Mouse (Mus musculus) cerebellum, postnatal 10 days (tissue): ENCODE measurements around the gene Nup210l.

ENCODE experiments used
- DNase-seq, 2 experiments: peaks; one replicate each; pipeline ENCODE4 v3.0.0; 2021; ENCODE audit warnings: mixed read lengths in 2 of 2

The Nup210l gene

DNA sequence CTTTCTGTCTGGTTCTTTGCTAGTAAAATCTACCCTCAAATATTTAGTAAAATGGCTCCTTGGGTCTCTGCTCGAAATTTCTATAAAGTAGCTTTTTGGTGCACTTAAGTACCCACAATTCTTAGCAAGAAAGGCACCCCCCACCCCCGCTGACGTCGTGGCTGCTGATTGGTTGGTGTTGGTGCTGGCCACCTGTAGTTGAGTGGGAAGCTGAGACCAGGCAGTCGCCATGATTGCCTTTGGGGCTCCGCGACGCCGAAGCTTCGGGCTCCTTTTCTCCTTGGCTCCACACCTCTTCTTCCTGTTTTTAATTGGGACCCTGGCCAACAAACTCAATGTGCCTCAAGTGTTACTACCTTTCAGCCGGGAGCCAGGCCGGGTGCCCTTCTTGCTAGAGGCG is at the start of gene Nup210l:
Gene Nup210l (plus strand): TSS at position 195 of the 400 bp plus-strand sequence.
- DNase-seq: no peak

DNA sequence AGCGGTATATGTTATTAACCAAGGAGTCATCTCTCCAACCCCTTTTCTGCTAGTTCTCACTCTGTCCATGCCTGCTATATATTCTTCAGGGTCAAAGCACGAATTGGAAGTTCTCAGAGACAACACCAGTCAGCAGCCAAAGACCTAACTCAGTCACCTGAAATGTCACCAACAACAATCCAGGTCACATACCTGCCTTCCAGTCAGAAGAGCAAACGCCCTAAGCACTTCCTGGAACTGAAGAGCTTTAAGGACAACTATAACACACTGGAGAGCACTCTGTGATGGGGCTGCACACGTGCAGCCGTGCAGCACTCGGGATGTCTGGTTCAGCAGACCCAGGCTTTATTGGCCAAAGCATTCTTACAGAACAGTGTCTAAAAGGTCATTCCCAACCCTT is 42.4 kb upstream of the Nup210l start:
- DNase-seq: no peak

DNA sequence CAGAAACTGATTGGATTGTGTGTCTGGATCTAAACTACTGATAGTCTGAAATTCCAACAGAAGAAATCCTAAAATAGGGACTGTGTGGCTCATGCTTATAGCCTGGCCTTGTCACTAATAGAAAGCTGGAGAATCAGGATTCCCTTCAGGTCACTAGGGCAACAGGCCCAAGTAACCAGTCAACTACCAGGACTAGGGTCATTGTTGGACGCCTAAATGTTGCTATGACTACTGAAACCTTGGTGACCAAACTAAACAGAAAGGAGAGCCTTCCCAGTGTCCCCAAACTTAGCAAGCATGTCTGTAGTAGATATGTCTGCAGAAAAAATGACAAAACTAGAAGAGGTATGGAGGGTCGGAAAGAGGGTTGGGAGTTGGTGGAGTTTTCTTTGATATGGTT is 41.4 kb upstream of the Nup210l start:
- no peak for DNase-seq

DNA sequence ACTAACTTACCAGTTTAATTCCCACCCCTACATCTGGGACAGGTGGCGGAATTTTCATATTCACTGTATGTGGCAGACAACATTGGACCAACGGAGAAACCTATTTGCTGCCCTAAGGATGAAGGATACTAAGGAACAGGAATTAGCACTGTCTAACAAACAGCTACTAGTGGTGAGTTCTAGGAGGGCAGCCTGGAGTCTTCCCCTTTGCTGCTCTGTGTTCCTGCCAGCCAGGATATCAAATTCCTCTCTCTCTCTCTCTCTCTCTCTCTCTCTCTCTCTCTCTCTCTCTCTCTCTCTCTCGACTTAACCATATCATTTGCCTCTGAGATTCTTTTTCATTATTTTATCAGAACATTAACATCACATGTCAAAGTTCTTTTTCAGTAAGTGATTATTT is 39.5 kb upstream of the Nup210l start:
- DNase-seq: no peak

DNA sequence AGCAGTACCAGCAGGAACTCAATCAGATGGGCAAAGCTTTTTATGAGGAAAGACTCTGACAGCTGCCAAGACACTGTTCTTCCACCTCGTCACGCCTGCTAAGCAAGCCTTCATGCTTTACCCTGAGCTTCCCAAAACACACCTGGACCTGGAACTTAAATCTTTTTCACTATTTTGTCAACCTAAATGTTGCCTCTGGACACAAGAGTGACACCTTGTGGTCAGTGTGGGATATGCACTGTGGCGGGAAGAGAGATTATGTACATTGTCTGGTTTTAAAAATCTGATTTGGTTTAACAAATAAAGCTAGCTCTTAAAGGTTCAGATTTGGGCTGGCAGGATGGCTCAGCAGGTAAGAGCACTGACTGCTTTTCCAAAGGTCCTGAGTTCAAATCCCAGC is 38.4 kb upstream of the Nup210l start:
- peak; percentile 61 to 71 for DNase-seq

DNA sequence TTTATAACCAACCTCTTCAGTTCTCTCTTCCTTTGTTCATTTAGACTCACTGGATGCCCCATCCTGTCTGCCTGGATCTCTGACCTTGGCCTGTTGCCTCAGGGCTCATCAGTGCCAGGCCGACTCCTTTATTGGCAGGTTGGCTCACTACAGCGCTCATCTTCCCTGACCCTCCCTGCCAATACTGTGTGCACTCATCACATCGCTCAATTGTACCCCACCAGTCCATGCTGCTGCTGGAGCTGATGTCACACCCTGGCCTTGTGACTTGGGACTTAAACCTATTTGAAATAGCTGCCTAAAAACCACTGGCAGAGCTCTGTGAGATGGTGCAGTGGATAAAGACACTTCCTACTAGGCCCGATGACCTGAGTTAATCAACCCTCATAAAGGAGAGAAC is 36.1 kb upstream of the Nup210l start:
- DNase-seq: peak; percentile 23 to 25

DNA sequence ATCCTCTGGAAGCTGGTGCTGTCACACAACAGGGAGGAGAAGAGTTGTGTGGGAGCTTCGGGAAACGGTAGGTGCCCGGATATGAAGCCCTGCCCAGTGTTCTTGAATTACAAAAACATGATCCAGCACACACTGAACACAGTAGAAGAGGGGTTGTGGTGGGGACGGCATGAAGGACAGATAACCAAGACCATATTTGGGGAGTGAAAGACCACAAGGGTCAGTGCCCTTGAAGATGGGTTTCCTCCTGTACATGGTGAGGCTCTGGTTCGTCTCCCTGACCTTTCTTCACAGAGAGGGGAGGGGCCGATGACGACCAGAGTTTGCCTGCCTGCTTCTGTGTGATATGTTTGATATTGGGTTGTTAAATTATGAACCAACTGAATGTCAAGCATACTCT is 34.2 kb upstream of the Nup210l start:
- DNase-seq: no peak

DNA sequence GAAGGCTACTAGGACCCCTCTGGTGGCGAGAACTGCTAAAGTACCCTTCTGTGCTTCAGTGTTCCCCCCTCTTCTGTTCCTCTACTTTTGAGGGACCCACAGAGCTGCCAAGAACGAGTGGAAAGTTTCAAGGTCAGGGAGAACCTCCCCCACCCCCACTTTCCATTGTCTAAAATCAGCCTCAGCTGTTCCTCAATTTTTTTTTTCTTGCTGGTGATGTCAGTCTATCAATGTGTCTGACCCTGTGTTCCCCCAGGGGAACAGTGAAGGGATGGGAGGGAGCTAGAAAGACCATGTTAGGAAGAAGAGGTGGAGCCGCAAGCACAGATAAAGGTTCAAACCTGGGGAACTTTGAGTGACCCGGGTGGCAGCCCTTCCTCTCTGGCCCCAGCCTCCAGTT is 31.6 kb upstream of the Nup210l start, which contains the start of gene Tpm3:
Gene Tpm3 (plus strand): TSS at position 356 of the 400 bp plus-strand sequence.
- DNase-seq: no peak

DNA sequence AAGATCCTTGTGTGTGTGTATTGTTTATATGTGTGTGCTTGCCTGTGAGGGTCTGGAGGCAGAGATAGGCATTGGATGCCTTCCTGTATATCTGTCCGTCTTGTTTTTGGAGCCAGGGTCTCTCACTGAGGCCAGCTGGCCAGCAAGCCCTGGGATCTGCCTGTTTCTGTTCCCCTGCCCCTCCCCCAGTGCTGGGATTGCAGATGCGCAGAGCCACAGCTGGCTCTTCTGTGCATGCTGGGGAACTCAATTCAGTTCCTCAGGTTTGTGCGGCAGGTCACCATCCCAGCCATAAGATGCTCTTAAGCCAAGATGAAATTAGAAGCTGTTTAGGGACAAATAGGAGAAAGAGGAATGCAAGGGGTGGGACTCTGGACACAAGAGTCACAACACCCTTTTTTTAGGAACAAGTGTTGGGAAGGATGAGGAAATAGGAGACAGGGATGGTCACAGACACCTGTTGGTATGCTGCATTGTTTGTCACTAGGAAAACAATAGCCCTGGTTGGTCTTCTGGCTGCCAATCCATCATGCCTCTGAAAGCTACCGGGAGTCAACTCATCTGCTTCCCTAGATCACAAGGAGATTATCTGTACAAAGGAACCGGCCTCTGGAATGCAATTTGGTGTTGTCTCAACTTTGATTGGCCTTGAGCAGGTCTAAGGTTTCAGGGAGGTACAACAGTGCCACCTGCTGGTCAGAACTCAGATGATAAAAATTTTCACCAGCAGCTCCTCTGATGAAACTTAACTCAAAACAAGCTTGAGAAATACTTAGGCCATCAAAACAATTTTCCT is 26.8 kb upstream of the Nup210l start:
- DNase-seq: peak; percentile 86 to 89

DNA sequence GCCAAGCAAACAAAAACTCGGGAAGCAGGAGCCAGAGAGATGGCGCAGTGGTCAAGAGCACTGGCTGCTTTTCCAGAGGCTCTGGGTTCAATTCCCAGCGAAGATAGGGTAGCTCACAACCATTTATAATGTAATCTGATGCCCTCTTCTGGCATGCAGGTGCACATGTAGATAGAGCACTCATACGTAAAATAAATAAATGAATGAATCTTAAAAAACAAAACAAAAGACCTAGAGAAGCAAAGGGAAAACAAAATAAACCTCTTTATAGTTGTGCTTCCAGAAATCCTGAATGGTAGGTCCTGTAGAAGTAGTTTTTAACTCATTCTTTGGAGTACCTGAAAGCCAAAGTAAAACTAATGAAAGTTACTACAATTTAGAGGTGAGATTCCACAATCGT is 25.7 kb upstream of the Nup210l start:
- DNase-seq: no peak

DNA sequence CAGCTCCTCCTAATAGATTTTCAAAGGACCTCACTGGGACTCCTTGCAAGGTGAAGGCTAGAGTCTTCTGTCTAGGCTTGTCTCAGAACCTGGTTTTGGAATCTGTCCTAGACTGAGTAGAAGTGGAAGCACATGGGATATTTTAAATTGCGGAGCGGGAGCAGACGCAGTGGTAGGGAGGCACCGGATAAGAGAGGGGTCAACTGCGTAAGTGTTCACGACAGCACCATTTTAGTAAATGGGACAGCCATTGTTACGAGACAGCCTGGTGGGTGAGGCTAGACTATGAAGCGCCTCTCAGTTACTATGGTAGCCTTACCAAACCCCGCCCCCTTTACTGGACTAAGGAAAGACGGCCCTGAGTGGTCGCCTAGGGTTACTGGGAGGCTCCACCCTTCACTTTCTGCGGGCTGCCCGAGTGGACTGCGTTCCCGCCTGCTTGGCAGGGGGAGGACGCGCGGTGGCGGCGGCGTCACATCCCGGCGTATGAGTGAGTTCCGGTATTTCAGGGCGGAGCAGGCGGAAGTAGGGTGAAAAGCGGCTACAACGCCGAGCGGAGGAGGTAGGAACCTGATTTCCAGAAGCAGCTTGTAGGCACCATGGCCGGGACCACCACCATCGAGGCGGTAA is 24.7 kb upstream of the Nup210l start:
- DNase-seq: peak; percentile 94 to 96

DNA sequence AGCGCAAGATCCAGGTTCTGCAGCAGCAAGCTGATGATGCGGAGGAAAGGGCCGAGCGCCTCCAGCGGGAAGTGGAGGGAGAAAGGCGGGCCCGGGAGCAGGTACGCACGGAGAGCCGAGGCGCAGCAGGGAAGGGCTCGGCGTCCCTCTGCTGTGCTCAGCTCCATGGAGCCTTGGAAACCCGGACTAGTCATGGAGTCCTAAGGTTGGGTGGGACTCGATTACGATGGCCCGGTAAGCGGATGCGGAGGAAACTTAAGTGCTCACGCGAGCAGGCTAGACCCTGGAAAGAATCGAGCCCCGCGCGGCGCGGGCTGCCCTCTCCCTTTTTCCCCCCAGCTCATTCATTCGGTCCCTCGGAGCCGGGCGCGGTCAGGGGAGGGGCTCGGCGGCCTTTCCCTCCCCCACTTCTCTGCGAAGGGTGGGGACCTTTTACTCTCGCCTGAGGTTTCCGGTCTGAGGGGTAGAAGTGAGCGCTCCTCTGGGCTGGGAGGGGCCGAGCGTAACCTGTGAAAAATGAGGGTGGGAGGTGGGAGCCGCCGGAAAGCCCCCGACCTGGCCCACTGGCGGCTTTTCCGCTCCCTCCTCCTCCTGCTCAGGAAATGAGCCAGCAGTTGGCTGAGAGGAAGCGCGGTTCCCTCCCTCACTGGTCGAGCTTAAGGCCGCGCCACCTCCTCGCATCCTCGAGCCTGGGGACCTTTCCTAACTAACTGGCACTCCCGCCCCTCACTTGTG is 24.0 kb upstream of the Nup210l start:
- peak; percentile 74 to 78 for DNase-seq

DNA sequence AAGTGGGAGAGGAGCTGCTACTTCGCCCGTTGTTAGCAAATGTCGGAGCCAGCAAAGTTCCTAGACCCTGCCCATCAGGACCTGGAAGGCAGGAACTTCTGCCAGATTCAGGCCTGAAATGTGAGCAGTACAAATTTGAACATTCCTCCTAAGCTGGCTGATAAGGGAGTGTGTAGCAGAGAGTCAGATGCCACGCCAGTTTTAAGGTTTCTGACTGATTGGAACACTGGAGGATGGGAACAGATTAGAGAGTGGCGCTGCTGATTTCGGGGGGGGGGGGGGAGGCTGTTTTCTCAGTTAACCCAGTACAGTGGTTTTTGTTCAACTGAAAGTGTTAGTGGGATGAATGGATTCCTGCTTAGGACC is 23.5 kb upstream of the Nup210l start:
- DNase-seq: no peak

DNA sequence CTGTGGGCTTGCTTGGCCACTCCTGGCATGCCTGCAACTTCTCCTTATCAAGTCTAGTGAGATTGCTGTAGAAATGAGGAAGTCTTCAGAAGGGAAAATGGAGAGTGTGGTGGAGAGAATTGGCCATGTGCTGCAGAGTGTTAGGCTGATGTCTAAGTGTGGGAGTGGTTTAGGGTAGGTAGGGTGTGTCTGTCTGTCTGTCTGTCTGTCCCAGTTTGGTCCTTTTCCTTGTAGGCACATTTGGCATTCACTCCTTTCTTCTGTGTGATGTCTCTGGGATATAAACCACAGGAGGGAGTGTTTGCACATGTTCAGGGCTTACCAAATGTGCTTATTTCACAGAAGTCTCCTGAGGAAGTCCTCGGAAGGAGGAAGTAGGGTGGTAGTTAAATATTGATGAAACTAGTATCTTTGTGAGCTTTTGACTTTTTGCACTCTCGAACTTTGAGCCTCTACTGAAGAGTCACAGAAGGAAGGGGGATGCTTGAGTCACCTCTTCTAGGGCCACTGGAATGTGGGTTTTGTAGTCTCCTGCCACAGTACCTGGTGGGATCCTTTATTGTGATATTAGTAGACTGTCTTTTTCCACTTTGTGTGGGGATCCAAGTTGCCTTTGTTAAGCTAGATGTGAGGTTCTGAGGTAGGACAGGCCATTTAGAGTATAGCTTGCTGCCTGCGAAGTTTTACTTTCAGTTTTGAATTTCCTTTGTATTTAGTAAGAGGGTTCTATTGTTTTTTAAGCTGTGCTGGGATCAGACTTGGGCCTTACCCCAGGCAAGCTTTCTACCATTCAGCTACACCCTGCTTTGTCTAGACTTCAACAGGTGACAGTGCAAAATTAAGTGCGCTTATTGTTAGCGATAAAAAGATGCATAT is 22.3 kb upstream of the Nup210l start:
- no peak for DNase-seq

DNA sequence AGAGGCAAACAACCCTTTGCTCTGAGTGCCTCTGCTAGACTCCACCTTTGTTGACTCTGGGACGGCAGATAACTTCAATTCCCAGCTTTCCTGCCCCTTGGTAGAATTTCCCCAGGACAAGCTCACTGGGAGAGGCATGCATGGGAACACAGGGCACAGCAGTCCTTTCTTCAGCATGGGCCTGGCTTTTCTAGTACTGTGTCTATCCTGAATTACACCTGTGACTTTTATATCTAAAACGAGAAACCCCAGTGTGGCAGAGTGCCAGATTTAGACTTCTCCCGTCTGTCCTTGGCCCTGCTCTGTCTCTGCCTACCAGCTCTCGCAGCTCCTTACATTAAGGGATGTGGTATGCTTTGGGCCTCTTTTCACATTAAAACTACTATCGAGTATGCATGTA is 20.9 kb upstream of the Nup210l start:
- DNase-seq: peak; percentile 56 to 59

DNA sequence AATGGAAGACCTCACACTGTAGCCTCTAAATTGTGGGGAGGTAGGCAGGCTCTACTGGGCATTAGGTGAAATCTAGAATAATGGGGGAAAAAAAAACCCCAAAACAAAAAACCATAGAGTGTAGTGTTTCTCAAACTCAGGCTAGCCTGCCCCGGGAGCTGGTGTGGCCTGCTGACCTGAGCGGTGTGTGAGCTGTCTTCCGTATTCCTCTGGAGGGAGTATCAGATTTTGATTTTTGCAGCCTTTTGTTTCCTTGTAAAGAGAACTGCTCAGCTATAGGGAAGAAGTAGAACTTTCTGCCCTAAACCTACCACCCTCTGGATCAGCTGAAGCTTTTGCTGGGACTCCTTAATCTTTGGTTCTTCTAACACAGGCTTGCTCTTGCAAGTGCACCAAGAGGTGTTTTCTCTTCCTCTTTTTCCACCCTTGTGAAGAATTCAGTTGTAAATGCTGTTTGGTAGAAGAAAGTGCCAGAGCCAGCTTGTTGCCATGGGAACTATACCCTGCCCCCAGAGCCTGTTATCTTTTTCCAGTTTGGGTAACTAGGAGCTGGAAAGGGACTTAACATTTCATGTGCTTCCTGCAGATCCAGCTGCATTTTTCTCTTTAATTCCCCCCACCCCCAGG is 20.1 kb upstream of the Nup210l start:
- no peak for DNase-seq

DNA sequence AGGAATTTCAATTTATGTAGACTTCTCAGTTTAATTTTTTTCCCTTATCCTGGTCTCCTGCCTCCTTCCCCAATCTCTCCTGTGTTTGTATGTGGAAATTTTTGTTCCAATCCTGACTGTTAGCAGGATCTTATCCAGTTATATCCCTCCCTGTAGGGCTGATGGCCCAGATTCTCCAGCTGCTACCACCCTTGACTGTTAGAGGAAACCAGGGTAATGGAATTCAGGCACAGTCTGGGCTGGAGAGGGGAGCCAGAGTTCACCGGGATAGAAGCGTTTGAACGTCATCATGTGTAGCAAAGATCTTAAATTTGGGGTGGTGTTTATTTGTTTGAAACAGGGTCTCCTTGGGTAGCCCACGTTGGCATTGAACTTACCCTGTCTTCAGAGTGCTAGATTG is 19.1 kb upstream of the Nup210l start:
- no peak for DNase-seq

DNA sequence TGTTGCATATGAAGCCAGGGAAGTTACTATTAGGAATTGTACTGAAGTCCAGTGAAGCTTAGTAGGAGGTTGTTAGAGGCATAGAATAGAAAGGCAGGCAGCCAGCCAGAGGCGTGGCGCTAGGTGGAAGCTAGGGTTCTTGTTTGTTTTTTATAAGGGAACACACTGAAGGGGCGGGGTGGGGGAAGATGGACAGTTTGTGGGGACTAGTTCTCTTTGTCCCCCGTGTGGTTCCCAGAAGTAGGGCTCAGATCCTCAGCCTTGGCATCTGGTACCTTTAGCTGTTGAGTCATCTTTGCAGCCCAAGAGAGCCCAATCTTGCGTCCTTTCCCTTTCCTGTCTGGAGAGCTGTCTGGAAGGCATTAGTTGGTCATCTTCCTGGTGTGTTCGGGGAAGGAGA is 18.7 kb upstream of the Nup210l start:
- DNase-seq: no peak

DNA sequence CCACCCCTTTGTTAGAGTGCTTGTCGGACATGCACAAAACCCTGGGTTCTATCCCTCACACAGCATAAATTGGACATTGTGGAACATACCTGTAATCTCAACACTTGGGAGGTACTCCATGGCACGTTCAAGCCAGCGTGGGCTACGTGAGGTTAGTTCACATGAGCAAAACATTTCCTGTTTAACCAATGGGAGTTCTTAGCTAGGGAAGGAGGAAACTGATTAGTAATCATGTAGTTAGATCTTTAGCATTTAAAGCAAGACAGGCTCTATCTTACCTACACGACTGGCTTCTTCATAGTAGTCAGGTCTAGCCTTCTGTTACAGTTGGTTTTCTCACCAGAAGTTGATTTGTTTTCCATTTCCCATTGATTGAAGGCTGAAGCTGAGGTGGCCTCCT is 17.9 kb upstream of the Nup210l start:
- DNase-seq: no peak

DNA sequence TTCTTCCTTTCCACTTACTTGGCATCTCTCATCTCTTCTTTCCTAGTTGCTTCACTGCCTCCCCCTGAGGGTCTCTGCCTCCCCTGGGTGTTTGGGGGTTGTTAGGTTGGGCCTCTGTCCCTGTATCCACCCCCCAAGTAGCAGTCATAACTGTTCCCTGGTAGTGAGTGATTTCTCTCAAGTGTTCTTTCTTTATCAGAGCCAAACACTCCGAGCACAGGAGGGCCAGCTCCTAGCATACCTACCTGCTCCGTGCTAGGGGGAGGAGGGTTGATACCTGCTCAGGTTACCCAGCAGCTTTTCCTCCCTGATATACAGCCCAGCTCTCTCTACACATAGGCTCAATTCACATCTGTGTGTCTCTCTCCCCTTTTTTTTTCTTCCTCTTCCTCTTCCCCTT is 15.3 kb upstream of the Nup210l start:
- DNase-seq: no peak

DNA sequence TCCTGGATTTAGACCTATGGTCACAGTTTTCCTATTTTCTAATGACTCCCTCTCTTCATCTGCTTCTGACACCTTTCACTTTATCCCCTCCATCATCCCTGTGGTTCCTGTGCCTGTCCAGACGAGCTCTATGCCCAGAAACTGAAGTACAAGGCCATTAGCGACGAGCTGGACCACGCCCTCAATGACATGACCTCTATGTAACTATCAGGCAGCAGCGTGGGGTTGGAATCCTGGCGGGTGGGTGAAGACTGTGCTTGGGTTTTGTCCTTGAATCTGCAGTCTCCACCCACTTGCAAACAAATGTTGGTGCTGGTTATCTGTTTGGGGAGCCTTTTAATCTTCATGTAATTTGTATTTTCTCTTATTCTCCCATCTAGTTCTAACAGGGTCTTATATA is 13.0 kb upstream of the Nup210l start:
- DNase-seq: no peak

DNA sequence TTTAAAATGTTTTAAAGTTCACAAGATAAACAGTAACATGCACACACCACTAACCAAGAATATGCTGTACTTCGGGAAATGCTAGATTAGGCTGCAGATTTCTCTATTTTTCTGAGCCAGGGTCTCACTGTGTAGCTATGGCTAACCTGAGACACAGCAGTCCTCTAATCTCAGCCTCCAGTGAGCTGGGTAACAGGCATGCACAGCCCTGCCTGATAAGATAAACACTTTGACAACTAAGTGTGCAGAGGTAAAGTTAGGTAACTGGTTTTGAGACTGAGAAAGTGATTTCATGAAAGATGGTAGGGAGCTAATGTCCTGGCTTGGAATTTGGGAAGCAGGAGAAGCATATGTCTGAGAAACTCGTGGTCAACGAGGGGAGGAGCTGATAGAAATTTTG is 9.5 kb upstream of the Nup210l start:
- no peak for DNase-seq
